Mouse (Mus musculus) testis, adult 2 months (tissue): ENCODE measurements around the gene Cd69. TPM values are rescaled to one million over a fixed set of nuclear protein-coding genes. Genes with fewer than 3 reads are reported as not detected.

ENCODE experiments used
- H3K27ac ChIP-seq: fragments of 200-500 bp; 2 replicates; pipeline ENCODE4 v1.5.1; 2012; ENCODE audit warnings: low read depth, low read length; ENCODE audit not compliant: control insufficient read depth, insufficient read depth
- H3K27me3 ChIP-seq: fragments of 200-500 bp; 2 replicates; pipeline ENCODE4 v1.6.1; 2012; ENCODE audit warnings: mild to moderate bottlenecking, low read length, moderate library complexity; ENCODE audit not compliant: control insufficient read depth, insufficient read depth
- H3K36me3 ChIP-seq: fragments of 200-500 bp; 2 replicates; pipeline ENCODE4 v1.6.1; 2012; ENCODE audit warnings: mild to moderate bottlenecking, low read length; ENCODE audit not compliant: control insufficient read depth, insufficient read depth
- H3K4me1 ChIP-seq: fragments of 200-500 bp; 2 replicates; pipeline ENCODE4 v1.6.1; 2012; ENCODE audit warnings: low read length; ENCODE audit not compliant: control insufficient read depth, insufficient read depth
- H3K4me3 ChIP-seq: fragments of 200-500 bp; 2 replicates; pipeline ENCODE4 v1.5.1; 2012; ENCODE audit warnings: low read depth, mild to moderate bottlenecking, low read length, moderate library complexity, mixed read lengths; ENCODE audit not compliant: control insufficient read depth
- CTCF ChIP-seq: fragments of 200-500 bp; IDR thresholded peaks from 2 replicates; pipeline ENCODE4 v1.5.1; 2012; ENCODE audit warnings: low read depth, mild to moderate bottlenecking, inconsistent platforms, low read length, moderate library complexity; ENCODE audit not compliant: control insufficient read depth, insufficient read depth, insufficient replicate concordance
- POLR2A ChIP-seq: fragments of 200-500 bp; IDR thresholded peaks from 2 replicates; pipeline ENCODE4 v1.6.1; 2012; ENCODE audit warnings: low read depth, mild to moderate bottlenecking, inconsistent platforms, low read length, moderate library complexity; ENCODE audit not compliant: control insufficient read depth
- polyA plus RNA-seq: library from polyadenylated mRNA; depleted of rRNA; stranded (reverse); fragments of >200 nt; gene quantifications from 2 replicates; pipeline ENCODE4 v1.2.3, GENCODE M21; 2012; rRNA removed

The Cd69 gene
- 0.07 TPM in 1 of 2 replicates, not detected in the other for polyA plus RNA-seq

DNA sequence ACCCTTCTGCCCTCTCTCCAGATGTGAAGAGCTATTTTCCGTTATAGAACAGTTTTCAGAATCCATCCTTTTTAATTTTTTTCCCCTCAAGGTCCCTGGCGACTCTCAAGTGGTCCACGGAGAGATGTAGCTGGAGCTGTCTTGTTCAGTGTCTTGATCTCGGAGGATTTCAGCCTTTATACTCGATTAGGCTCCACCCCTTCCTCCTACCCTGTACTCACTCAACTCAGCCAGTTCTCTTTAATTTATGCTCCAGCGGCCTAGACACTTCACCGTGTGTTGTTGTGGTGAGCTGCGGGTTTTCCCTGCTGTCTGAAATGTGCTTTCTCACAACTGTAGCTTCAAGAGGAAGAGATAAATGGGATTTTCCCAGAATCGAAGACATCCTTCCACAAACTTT lies at the start of gene Cd69:
Gene Cd69, minus strand, starts transcription at position 217 of the 400 bp plus-strand sequence.
- Histone ChIP-seq H3K4me3 (no peak within 1 kb of the TSS), H3K4me1 (no peaks in the 10 kb centered on the region), H3K36me3 (no peaks in the 10 kb centered on the region), H3K27ac (no peak within 1 kb of the TSS), H3K27me3 (no peaks in the 10 kb centered on the region)
- no peak for TF ChIP-seq CTCF
- no peak for TF ChIP-seq POLR2A

- Histone ChIP-seq H3K27ac (no peak overlapping the region), H3K4me1 (no peaks in the 10 kb centered on the region), H3K27me3 (no peaks in the 10 kb centered on the region), H3K4me3 (no peak overlapping the region), H3K36me3 (no peaks in the 10 kb centered on the region)
- TF ChIP-seq CTCF, result no peak
- no peak for TF ChIP-seq POLR2A
Observed at GRCm38 (mm10) chr6:129319331-129319730, 44.1 kb upstream of the Cd69 start.

DNA sequence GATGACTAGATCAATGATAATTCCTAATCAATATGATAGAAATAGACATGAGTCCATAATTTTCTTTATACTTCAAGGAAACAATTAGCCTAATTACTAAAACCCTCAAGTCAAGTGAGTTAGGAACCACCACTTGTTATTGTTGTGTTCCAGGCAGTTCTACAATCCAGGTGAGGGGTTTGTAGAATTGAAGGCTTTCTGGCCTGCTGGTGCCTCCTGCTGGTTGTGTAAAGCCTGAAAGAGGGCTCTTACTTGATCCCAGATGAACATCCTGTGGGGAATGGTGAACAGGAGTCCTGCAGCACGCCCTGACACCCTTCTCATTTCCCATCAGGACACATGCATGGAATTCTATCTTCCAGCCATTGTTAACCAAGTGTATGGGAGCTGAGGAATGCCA lies 43.2 kb upstream of the Cd69 start:
- no peak for TF ChIP-seq CTCF
- no peak for TF ChIP-seq POLR2A
- H3K27me3 ChIP-seq, result no peaks in the 10 kb centered on the region
- H3K36me3 ChIP-seq, result no peaks in the 10 kb centered on the region
- no peaks in the 10 kb centered on the region for H3K4me1 ChIP-seq
- H3K4me3 ChIP-seq, result no peak overlapping the region
- no peak overlapping the region for H3K27ac ChIP-seq

- H3K36me3 ChIP-seq, result no peaks in the 10 kb centered on the region
- H3K4me3 ChIP-seq, result no peak overlapping the region
- H3K27me3 ChIP-seq, result no peaks in the 10 kb centered on the region
- TF ChIP-seq CTCF (no peak), POLR2A (no peak)
- H3K4me1 ChIP-seq, result no peaks in the 10 kb centered on the region
- no peak overlapping the region for H3K27ac ChIP-seq
Observed at GRCm38 (mm10) chr6:129316463-129316862, 41.2 kb upstream of the Cd69 start.

- H3K36me3 ChIP-seq, result no peaks in the 10 kb centered on the region
- H3K27ac ChIP-seq, result no peak overlapping the region
- H3K4me3 ChIP-seq, result no peak overlapping the region
- no peaks in the 10 kb centered on the region for H3K27me3 ChIP-seq
- TF ChIP-seq CTCF (no peak), POLR2A (no peak)
- H3K4me1 ChIP-seq, result no peaks in the 10 kb centered on the region
Observed at GRCm38 (mm10) chr6:129315698-129316097, 40.5 kb upstream of the Cd69 start.

DNA sequence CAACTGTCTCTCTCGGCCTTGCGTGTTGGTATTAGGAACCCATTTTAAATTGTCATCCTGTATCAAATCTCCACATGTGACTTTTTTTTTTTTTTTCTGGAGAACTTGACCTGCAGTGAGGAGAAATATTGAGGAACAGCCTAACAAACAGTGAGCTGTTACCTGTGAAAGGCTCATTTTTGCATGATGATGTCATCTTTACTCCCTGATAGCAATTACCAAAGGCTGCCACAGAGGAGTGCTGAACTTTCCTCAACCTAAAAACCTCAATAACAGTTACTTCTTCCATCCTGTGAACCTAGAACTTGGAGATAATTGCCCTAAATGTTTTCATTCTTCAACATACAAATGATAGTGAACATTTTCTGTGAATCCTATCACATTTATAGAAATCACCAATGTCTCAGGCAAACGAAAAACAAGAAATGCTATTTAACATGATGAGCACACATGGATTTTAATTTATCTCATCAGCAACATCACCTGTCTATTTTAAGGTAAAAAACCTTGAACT lies 39.5 kb upstream of the Cd69 start:
- Histone ChIP-seq H3K27me3 (no peaks in the 10 kb centered on the region), H3K4me1 (no peaks in the 10 kb centered on the region), H3K27ac (no peak overlapping the region), H3K4me3 (no peak overlapping the region), H3K36me3 (no peaks in the 10 kb centered on the region)
- TF ChIP-seq POLR2A, result no peak
- no peak for TF ChIP-seq CTCF

DNA sequence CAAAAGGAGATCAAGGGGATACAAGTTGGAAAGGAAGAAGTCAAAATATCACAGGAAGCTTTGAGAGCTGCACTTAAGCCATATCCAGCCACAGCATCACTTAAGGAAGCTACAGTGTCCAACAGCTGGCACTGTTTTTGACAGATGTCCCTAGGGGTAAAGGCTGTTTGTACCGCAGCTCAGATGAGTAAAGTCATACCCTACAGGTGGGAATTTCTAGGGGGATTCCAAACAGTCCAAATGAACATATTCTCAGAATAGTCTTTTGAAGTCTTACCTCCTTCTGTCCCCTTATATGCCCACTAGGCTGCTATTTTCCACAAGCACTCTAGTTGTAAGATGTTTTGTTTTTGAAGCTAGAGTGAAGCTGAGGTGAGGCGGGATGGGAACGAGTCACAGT lies 37.3 kb upstream of the Cd69 start:
- Histone ChIP-seq H3K4me1 (no peaks in the 10 kb centered on the region), H3K36me3 (no peaks in the 10 kb centered on the region), H3K4me3 (no peak overlapping the region), H3K27me3 (no peaks in the 10 kb centered on the region), H3K27ac (no peak overlapping the region)
- TF ChIP-seq CTCF (no peak), POLR2A (no peak)

DNA sequence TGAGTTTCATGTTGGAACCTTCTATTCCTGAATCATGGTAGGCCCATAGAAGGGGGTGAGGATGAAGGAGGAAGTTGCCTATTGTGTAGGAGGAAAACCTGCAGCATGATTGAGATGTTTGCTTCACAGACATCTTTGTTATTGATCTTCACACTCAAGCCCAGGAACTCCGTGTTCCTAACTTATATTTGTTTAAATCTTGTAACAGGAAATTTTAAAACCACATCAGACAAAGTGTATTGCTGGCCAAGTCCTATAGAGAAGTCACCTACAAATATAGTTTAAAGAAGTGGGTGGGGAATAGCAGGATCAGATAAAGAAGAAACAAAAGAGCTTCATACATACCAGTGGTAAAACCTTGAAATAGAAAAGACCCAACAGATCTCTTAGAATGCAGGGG lies 28.9 kb upstream of the Cd69 start:
- Histone ChIP-seq H3K27ac (no peak overlapping the region), H3K27me3 (no peaks in the 10 kb centered on the region), H3K36me3 (no peaks in the 10 kb centered on the region), H3K4me3 (no peak overlapping the region), H3K4me1 (no peaks in the 10 kb centered on the region)
- no peak for TF ChIP-seq POLR2A
- TF ChIP-seq CTCF, result no peak
